Mouse (Mus musculus): ENCODE data around the gene Vps26c. TPM values are rescaled to one million over a fixed set of nuclear protein-coding genes. Genes with fewer than 3 reads are reported as not detected.

Vps26c gene
- 52.7 and 53.3 TPM in 2 replicates for polyA plus RNA-seq (2015; fragmentation: Nextera tagmentation; extraction: Ambion mirVana)

GRCm38 (mm10) chr16:94526344-94527151 lies at the start of gene Vps26c:
Gene Vps26c, minus strand, starts transcription at chr16:94526830.
- no peaks in the 10 kb centered on the region for H3K27me3 ChIP-seq (ENCODE audit: control insufficient read depth, insufficient read depth, low read length)
- H3K4me3 ChIP-seq (replicated peaks; ENCODE audit: low read length) = peak within 1 kb of the TSS; percentile 94
- peak within 1 kb of the TSS; percentile 96 for H3K27ac ChIP-seq (ENCODE audit: low read length)
- no peaks in the 10 kb centered on the region for H3K36me3 ChIP-seq (ENCODE audit: control insufficient read depth, insufficient read depth, low read length)
- peak; percentile 93 for ATAC-seq (ENCODE audit: insufficient read depth, low FRiP score)
- H3K4me2 ChIP-seq (ENCODE audit: low read depth, low read length) = peak within 1 kb of the TSS; percentile 68
- peaks cover 24% of the 10 kb centered on the region for H3K4me1 ChIP-seq (ENCODE audit: control insufficient read depth, insufficient read depth, low read length)
- H3K9ac ChIP-seq (ENCODE audit: low read length) = peak within 1 kb of the TSS; percentile 88
- WGBS = under 1% methylated on average over 92 of the region's 93 CpGs
- no peaks in the 10 kb centered on the region for H3K9me3 ChIP-seq (replicated peaks; ENCODE audit: control insufficient read depth, low read length)

DNA sequence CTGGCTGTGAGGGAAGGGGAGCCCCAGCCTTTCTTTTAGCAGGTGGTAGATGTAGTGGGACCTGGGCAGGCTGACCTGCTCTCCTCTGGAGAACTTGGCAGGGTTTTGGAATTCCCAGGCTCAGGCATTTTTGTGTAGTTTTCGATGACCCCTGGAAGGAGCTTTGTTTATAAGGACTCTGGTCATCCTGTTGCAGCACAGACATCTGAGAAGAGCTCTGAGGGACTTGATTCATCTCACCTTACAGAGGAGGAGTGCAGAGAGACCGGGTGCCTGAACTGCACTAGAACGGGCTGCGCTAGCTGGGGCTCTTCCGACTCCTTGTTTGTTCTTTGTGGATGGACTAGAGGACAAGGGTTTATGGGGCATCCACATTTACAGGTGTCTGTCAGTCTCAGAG lies 49.1 kb upstream of the Vps26c start:
- Histone ChIP-seq H3K36me3 (ENCODE audit: control insufficient read depth, insufficient read depth, low read length) (no peaks in the 10 kb centered on the region), H3K4me1 (ENCODE audit: control insufficient read depth, insufficient read depth, low read length) (peaks cover 50% of the 10 kb centered on the region), H3K4me2 (ENCODE audit: low read depth, low read length) (no peak overlapping the region), H3K9me3 (replicated peaks; ENCODE audit: control insufficient read depth, low read length) (no peaks in the 10 kb centered on the region), H3K27ac (ENCODE audit: low read length) (no peak overlapping the region), H3K9ac (ENCODE audit: low read length) (no peak overlapping the region), H3K27me3 (ENCODE audit: control insufficient read depth, insufficient read depth, low read length) (no peaks in the 10 kb centered on the region), H3K4me3 (replicated peaks; ENCODE audit: low read length) (no peak overlapping the region)
- WGBS = 48% methylated on average over 5 of the region's 5 CpGs
- no peak for ATAC-seq (ENCODE audit: insufficient read depth, low FRiP score)

DNA sequence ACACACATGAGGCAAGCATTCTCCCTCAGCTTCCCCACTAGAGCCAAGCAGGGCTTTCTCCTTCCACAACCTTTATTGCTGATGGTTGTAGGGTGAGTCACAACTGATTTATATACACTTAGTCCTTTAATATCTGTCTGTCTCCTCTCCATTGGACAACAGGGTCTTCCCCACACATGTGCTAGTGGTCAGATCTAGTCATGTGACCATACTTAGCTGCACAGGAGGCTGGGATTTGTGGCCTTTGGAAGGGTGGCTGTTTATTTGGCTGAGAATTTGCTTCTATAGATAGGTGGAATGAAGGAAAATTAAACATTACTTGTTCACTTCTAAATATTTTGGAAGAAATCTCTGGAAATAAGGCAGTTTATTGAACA lies 48.1 kb upstream of the Vps26c start:
- Histone ChIP-seq H3K9ac (ENCODE audit: low read length) (no peak overlapping the region), H3K4me2 (ENCODE audit: low read depth, low read length) (no peak overlapping the region), H3K27ac (ENCODE audit: low read length) (no peak overlapping the region), H3K9me3 (replicated peaks; ENCODE audit: control insufficient read depth, low read length) (no peaks in the 10 kb centered on the region), H3K36me3 (ENCODE audit: control insufficient read depth, insufficient read depth, low read length) (no peaks in the 10 kb centered on the region), H3K4me3 (replicated peaks; ENCODE audit: low read length) (no peak overlapping the region), H3K27me3 (ENCODE audit: control insufficient read depth, insufficient read depth, low read length) (no peaks in the 10 kb centered on the region), H3K4me1 (ENCODE audit: control insufficient read depth, insufficient read depth, low read length) (peaks cover 43% of the 10 kb centered on the region)
- ATAC-seq (ENCODE audit: insufficient read depth, low FRiP score) = no peak

DNA sequence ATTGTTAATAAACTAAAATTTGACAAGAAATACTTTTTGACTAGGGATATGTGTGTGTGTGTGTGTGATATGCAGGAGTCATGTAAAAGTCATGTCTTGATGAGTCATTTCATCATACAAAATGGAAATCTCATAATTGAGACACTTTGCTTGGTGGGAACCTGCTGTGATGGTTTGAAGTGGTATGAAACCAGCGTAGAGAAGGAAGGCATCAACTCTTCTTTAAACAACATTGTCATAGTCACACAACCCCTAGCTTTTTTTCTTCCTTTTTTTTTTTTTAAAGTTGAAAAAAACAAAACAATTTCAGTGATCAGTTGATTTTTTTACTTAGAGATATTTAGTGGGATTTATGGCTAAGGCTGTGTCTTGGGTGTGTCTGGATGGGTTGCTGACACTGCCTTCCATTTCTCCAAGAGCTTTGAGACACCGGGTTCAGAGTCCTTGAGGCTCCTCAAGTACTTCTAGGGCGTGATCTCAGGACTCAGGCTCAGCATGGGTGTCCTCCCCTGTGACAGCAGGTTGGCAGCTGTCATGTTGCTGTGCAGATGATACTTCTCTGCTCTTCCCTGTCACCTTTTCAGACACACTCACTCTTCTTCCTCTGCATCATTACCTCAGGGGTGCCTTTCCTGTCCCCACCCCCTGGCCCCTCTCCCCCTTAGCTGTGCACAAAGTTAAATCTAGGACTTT lies 47.5 kb upstream of the Vps26c start:
- H3K4me2 ChIP-seq (ENCODE audit: low read depth, low read length) = no peak overlapping the region
- no peaks in the 10 kb centered on the region for H3K9me3 ChIP-seq (replicated peaks; ENCODE audit: control insufficient read depth, low read length)
- 72% methylated on average over 3 of the region's 3 CpGs for WGBS
- H3K36me3 ChIP-seq (ENCODE audit: control insufficient read depth, insufficient read depth, low read length) = no peaks in the 10 kb centered on the region
- no peak overlapping the region for H3K27ac ChIP-seq (ENCODE audit: low read length)
- ATAC-seq (ENCODE audit: insufficient read depth, low FRiP score) = no peak
- no peak overlapping the region for H3K9ac ChIP-seq (ENCODE audit: low read length)
- H3K4me3 ChIP-seq (replicated peaks; ENCODE audit: low read length) = no peak overlapping the region
- peaks cover 38% of the 10 kb centered on the region for H3K4me1 ChIP-seq (ENCODE audit: control insufficient read depth, insufficient read depth, low read length)
- no peaks in the 10 kb centered on the region for H3K27me3 ChIP-seq (ENCODE audit: control insufficient read depth, insufficient read depth, low read length)

DNA sequence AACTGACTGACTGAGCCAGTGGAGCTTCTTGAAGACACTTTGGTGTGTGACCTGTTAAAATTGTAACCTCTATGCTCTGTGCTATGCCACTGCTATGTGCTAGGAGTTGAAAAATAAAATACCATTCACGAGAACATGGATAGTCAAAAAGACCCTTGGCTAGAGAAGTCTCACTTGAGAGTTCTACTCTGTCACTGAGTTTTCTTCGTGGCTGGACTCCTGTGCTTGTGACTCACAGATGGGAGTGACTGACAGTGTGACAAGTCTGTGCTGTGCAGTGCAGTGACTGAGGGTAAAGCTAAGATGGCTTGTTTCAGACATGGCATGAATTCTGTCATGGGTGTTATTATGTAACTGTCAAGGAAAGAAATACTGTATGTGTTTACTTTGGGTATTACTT lies 45.8 kb upstream of the Vps26c start:
- ATAC-seq (ENCODE audit: insufficient read depth, low FRiP score) = no peak

DNA sequence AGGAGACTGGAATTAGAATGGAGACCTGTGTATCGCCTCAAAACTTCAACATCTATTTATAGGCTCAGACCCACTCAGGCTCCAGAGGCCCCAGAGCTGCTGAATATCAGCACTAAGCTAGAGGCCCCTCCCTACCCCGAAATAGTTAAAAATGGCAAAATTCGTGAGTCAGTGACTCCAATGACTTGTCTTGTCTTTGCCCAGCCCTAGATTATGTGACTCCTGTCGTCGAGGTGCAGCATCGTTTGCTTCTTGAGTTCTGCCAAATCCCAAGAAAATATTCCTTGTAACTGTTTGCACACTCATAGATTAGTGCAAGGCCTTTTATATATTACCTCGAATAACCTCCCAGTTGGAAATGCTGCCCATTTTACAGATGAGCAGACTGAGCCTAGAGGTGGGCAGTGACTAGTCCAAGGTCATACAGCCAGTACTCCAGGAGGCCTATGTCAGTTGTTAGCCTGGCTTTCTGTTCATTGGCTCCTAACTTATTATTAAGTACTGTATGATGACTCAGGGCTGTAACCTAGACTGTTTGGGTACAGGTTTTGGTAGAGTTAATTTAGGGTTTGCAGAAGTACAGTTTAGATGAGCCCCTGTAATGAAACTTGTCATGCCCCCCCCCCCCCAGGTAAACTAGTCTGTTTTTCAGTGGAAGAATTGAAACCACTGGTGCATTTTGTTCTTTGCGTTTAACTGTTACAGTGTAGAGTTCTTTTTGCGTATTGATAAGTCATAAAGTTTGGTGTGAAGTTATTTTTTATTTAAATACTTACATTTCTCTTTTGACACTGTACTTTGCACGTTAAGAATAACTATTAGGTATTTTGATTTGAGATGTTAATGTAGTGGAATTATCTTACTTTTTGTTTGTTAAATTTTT lies 44.7 kb upstream of the Vps26c start:
- 22% methylated on average over 10 of the region's 10 CpGs for WGBS
- ATAC-seq (ENCODE audit: insufficient read depth, low FRiP score) = no peak
- peak overlapping the region; percentile 100 for H3K27ac ChIP-seq (ENCODE audit: low read length)

More for the DNA sequence above, 45.8 kb upstream of the Vps26c start:
- WGBS = 22% methylated on average over 2 of the region's 2 CpGs
- Histone ChIP-seq H3K4me1 (ENCODE audit: control insufficient read depth, insufficient read depth, low read length) (peaks cover 35% of the 10 kb centered on the region), H3K9me3 (replicated peaks; ENCODE audit: control insufficient read depth, low read length) (no peaks in the 10 kb centered on the region), H3K27me3 (ENCODE audit: control insufficient read depth, insufficient read depth, low read length) (no peaks in the 10 kb centered on the region), H3K36me3 (ENCODE audit: control insufficient read depth, insufficient read depth, low read length) (no peaks in the 10 kb centered on the region), H3K27ac (ENCODE audit: low read length) (0 out of 2 replicates have a peak overlapping the region, but pooled peaks have one; percentile 46), H3K4me3 (replicated peaks; ENCODE audit: low read length) (peak overlapping the region; percentile 0; the same call in 1 of the 2 replicates), H3K9ac (ENCODE audit: low read length) (no peak overlapping the region), H3K4me2 (ENCODE audit: low read depth, low read length) (peak overlapping the region; percentile 40; the same call in 1 of the 2 replicates)

GRCm38 (mm10) chr16:94570361-94571041 lies 43.9 kb upstream of the Vps26c start:
- no peak; the same call in 1 of the 2 replicates for ATAC-seq (ENCODE audit: insufficient read depth, low FRiP score)
- H3K27me3 ChIP-seq (ENCODE audit: control insufficient read depth, insufficient read depth, low read length) = no peaks in the 10 kb centered on the region
- peak overlapping the region; percentile 98 for H3K4me3 ChIP-seq (replicated peaks; ENCODE audit: low read length)
- H3K9me3 ChIP-seq (replicated peaks; ENCODE audit: control insufficient read depth, low read length) = no peaks in the 10 kb centered on the region
- peak overlapping the region; percentile 100 for H3K9ac ChIP-seq (ENCODE audit: low read length)
- no peaks in the 10 kb centered on the region for H3K36me3 ChIP-seq (ENCODE audit: control insufficient read depth, insufficient read depth, low read length)
- peak overlapping the region; percentile 100 for H3K27ac ChIP-seq (ENCODE audit: low read length)
- 0% methylated on average over 70 of the region's 88 CpGs for WGBS
- peaks cover 30% of the 10 kb centered on the region for H3K4me1 ChIP-seq (ENCODE audit: control insufficient read depth, insufficient read depth, low read length)
- peak overlapping the region; percentile 62 for H3K4me2 ChIP-seq (ENCODE audit: low read depth, low read length)

More for the DNA sequence above, 44.7 kb upstream of the Vps26c start:
- Histone ChIP-seq H3K4me2 (ENCODE audit: low read depth, low read length) (peak overlapping the region; percentile 62), H3K4me1 (ENCODE audit: control insufficient read depth, insufficient read depth, low read length) (peaks cover 35% of the 10 kb centered on the region), H3K36me3 (ENCODE audit: control insufficient read depth, insufficient read depth, low read length) (no peaks in the 10 kb centered on the region), H3K27me3 (ENCODE audit: control insufficient read depth, insufficient read depth, low read length) (no peaks in the 10 kb centered on the region), H3K9ac (ENCODE audit: low read length) (peak overlapping the region; percentile 100), H3K9me3 (replicated peaks; ENCODE audit: control insufficient read depth, low read length) (no peaks in the 10 kb centered on the region), H3K4me3 (replicated peaks; ENCODE audit: low read length) (peak overlapping the region; percentile 98)
